ENCODE assay signal across 8 mouse cellular contexts in the genomic region with DNA sequence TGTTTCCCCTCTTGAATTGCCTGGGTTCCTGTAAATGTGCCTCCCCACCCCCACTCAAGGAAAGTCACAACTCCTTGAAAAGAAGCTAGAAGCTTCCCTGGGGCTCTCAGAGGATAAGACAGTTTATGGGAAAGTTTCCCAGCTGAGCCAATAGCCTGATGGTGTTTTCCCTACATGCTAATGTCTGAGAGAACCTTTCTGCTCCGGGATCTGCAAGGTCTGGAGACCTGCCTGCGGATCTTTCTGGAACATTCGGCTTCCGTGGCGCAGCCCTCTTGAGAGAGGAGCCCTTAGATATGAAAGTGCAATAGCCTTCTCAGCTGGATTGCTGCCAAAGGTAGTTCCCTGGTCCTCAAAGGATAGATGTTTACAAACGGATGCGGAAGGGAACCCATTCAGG. TPM values are rescaled to one million over a fixed set of nuclear protein-coding genes. Genes with fewer than 3 reads are reported as not detected.
A peak's percentile ranks its signal among the peaks of the same experiment; 100 is the strongest.
DNase-seq lines count a peak whose midpoint lies in the region; ATAC-seq and TF ChIP-seq lines count a peak whose summit lies in the region.

No protein-coding gene starts in this region.

- WGBS in embryonic facial prominence, embryonic 14.5 days, result 12% methylated on average over 7 of the region's 7 CpGs
- 2% methylated on average over 7 of the region's 7 CpGs for WGBS in heart, postnatal 0 days
- WGBS in stomach, embryonic 15.5 days, result 5% methylated on average over 7 of the region's 7 CpGs

- peak overlapping the region; percentile 93 for H3K4me2 ChIP-seq in embryonic facial prominence, embryonic 14.5 days (ENCODE audit: low read depth, low read length)
- peak overlapping the region; percentile 96 for H3K4me2 ChIP-seq in heart, postnatal 0 days (ENCODE audit: low read depth, low read length)
- H3K4me2 ChIP-seq in stomach, embryonic 15.5 days, result peak overlapping the region; percentile 84

- no peaks in the 10 kb centered on the region for H3K36me3 ChIP-seq in embryonic facial prominence, embryonic 14.5 days (ENCODE audit: control insufficient read depth, insufficient read depth, low read length)
- H3K36me3 ChIP-seq in heart, postnatal 0 days (replicated peaks; ENCODE audit: control insufficient read depth, insufficient read depth, low read length), result no peaks in the 10 kb centered on the region
- no peaks in the 10 kb centered on the region for H3K36me3 ChIP-seq in stomach, embryonic 15.5 days

- no peak for ATAC-seq in embryonic facial prominence, embryonic 14.5 days (ENCODE audit: low read depth)
- peak; percentile 33; the same call in 1 of the 2 replicates for ATAC-seq in heart, postnatal 0 days (ENCODE audit: insufficient read depth, low read depth)
- ATAC-seq in stomach, embryonic 15.5 days (ENCODE audit: insufficient read depth, low FRiP score, low read depth), result no peak

- TF ChIP-seq EP300 in heart, postnatal 0 days (IDR thresholded peaks at IDR 0.05; ENCODE audit: low read depth), result no peak

- TF ChIP-seq CTCF in layer of hippocampus, adult 2 months (conservative IDR thresholded peaks at IDR 0.05), result no peak
- no peak for TF ChIP-seq CTCF in heart, postnatal 0 days (IDR thresholded peaks at IDR 0.05; ENCODE audit: low read depth)

- no peaks in the 10 kb centered on the region for H3K9me3 ChIP-seq in embryonic facial prominence, embryonic 14.5 days (ENCODE audit: control insufficient read depth, low read length)
- no peaks in the 10 kb centered on the region for H3K9me3 ChIP-seq in heart, postnatal 0 days (replicated peaks; ENCODE audit: control insufficient read depth, low read length)
- H3K9me3 ChIP-seq in stomach, embryonic 15.5 days, result no peaks in the 10 kb centered on the region

- peak overlapping the region; percentile 67 for H3K4me3 ChIP-seq in layer of hippocampus, adult 2 months
- peak overlapping the region; percentile 62 for H3K4me3 ChIP-seq in embryonic facial prominence, embryonic 14.5 days (ENCODE audit: low read depth, low read length)
- H3K4me3 ChIP-seq in heart, postnatal 0 days (ENCODE audit: low read depth, low read length), result peak overlapping the region; percentile 70
- peak overlapping the region; percentile 59 for H3K4me3 ChIP-seq in stomach, embryonic 15.5 days (replicated peaks)

- H3K27me3 ChIP-seq in embryonic facial prominence, embryonic 14.5 days (replicated peaks; ENCODE audit: control insufficient read depth, insufficient read depth, low read length), result peaks cover 10% of the 10 kb centered on the region; the same call in 1 of the 2 replicates
- no peaks in the 10 kb centered on the region for H3K27me3 ChIP-seq in heart, postnatal 0 days (ENCODE audit: control insufficient read depth, insufficient read depth, low read length)
- H3K27me3 ChIP-seq in stomach, embryonic 15.5 days (replicated peaks), result no peaks in the 10 kb centered on the region

- DNase-seq in layer of hippocampus, adult 2 months (ENCODE audit: low spot score in 2 of 2), result peak in 1 of 2 experiments; percentile 6
- DNase-seq in layer of hippocampus, adult 9-10 months (ENCODE audit: low spot score), result no peak
- peak; percentile 62 for DNase-seq in embryonic facial prominence, embryonic 14.5 days (ENCODE audit: low spot score)
- peak; percentile 83 for DNase-seq in heart, postnatal 0 days (ENCODE audit: low spot score)
- peak; percentile 18 to 26 for DNase-seq in kidney, postnatal 36 days
- peak; percentile 53 for DNase-seq in lung, postnatal 36 days
- no peak for DNase-seq in spleen, postnatal 36 days (ENCODE audit: low spot score in 2 of 2)

- H3K27ac ChIP-seq in layer of hippocampus, adult 2 months, result peak overlapping the region; percentile 37
- H3K27ac ChIP-seq in embryonic facial prominence, embryonic 14.5 days (replicated peaks; ENCODE audit: low read depth, low read length), result no peak overlapping the region
- peak overlapping the region; percentile 46 for H3K27ac ChIP-seq in heart, postnatal 0 days (ENCODE audit: low read depth)
- H3K27ac ChIP-seq in stomach, embryonic 15.5 days, result no peak overlapping the region

- H3K4me1 ChIP-seq in embryonic facial prominence, embryonic 14.5 days (ENCODE audit: control insufficient read depth, insufficient read depth, low read length), result peaks cover 20% of the 10 kb centered on the region
- peaks cover 26% of the 10 kb centered on the region for H3K4me1 ChIP-seq in heart, postnatal 0 days (ENCODE audit: control insufficient read depth, insufficient read depth)
- peaks cover 11% of the 10 kb centered on the region for H3K4me1 ChIP-seq in stomach, embryonic 15.5 days

- H3K9ac ChIP-seq in embryonic facial prominence, embryonic 14.5 days (ENCODE audit: low read depth, low read length), result peak overlapping the region; percentile 67
- H3K9ac ChIP-seq in heart, postnatal 0 days (replicated peaks; ENCODE audit: low read depth, low read length), result peak overlapping the region; percentile 61
- no peak overlapping the region for H3K9ac ChIP-seq in stomach, embryonic 15.5 days

RNA-seq across cellular contexts. Expression of a gene that starts 1.5 kb away (rescaled TPM):
- total RNA-seq in layer of hippocampus, adult 2 months (2021), result 10 to 100 TPM; 44.7 to 48.6 TPM
- 25.6 and 27.6 TPM in 2 replicates for polyA plus RNA-seq in embryonic facial prominence, embryonic 14.5 days (2014; fragmentation: Nextera tagmentation; extraction: Ambion mirVana)
- 26.6 and 39.6 TPM in 2 replicates for total RNA-seq in heart, postnatal 0 days (2014; rRNA removed; ENCODE audit: low replicate concordance)
- polyA plus RNA-seq in heart, postnatal 0 days (2015; fragmentation: Nextera tagmentation; extraction: Ambion mirVana), result 25.0 and 25.9 TPM in 2 replicates
- polyA plus RNA-seq in stomach, embryonic 15.5 days (2015; fragmentation: Nextera tagmentation; extraction: Ambion mirVana), result 26.5 and 26.6 TPM in 2 replicates

Comparison
In these comparisons a context has a peak if more than half of its experiments do, and no peak if none do; other contexts are left out.
1. DNase-seq: peak in embryonic facial prominence, embryonic 14.5 days (single experiment), heart, postnatal 0 days (single experiment), kidney, postnatal 36 days (2 of 2) and lung, postnatal 36 days (single experiment); none in layer of hippocampus, adult 9-10 months (single experiment) and spleen, postnatal 36 days (0 of 2).
2. H3K27ac ChIP-seq: peak in layer of hippocampus, adult 2 months (single experiment) and heart, postnatal 0 days (single experiment); none in embryonic facial prominence, embryonic 14.5 days (single experiment) and stomach, embryonic 15.5 days (single experiment).
3. Peak in every context shown above with its lines, with median percentiles within 50 percentile points of each other: H3K4me3 ChIP-seq and H3K4me2 ChIP-seq.